ENCODE assay signal across 8 mouse cellular contexts in genomic region chr7:13037366-13037765, GRCm38 (mm10). TPM values are rescaled to one million over a fixed set of nuclear protein-coding genes. Genes with fewer than 3 reads are reported as not detected.
A peak's percentile ranks its signal among the peaks of the same experiment; 100 is the strongest.
DNase-seq lines count a peak whose midpoint lies in the region; ATAC-seq and TF ChIP-seq lines count a peak whose summit lies in the region.

No protein-coding gene starts in this region.

- peak overlapping the region; percentile 67 for H3K4me2 ChIP-seq in embryonic facial prominence, embryonic 11.5 days (ENCODE audit: low read depth, low read length)
- peak overlapping the region; percentile 79 for H3K4me2 ChIP-seq in intestine, postnatal 0 days (replicated peaks; ENCODE audit: low read depth)

- H3K9me3 ChIP-seq in ES-Bruce4 (replicated peaks; ENCODE audit: control insufficient read depth, insufficient read depth, low read length, poor library complexity, severe bottlenecking), result no peaks in the 10 kb centered on the region
- H3K9me3 ChIP-seq in embryonic facial prominence, embryonic 11.5 days (replicated peaks; ENCODE audit: control insufficient read depth, low read length), result no peaks in the 10 kb centered on the region
- no peaks in the 10 kb centered on the region for H3K9me3 ChIP-seq in intestine, postnatal 0 days (ENCODE audit: control insufficient read depth)

- DNase-seq in kidney, adult 2 months, result no peak
- no peak for DNase-seq in kidney, adult 9 months
- peak; percentile 49 for DNase-seq in embryonic facial prominence, embryonic 11.5 days (ENCODE audit: low spot score)
- DNase-seq in right cerebral cortex, postnatal 14 days, result peak; percentile 72
- DNase-seq in ovary, adult 18-20 months (ENCODE audit: low spot score), result no peak
- no peak for DNase-seq in thymus, postnatal 4 days

- no peak for TF ChIP-seq CTCF in kidney, adult 2 months (conservative IDR thresholded peaks at IDR 0.05; ENCODE audit: insufficient read depth, insufficient read length, low read depth, low read length)
- TF ChIP-seq CTCF in ES-Bruce4 (IDR thresholded peaks at IDR 0.05; ENCODE audit: low read depth, low read length), result no peak
- no peak for TF ChIP-seq CTCF in intestine, postnatal 0 days (IDR thresholded peaks at IDR 0.05; ENCODE audit: low read depth)

- peak overlapping the region; percentile 92 for H3K27ac ChIP-seq in kidney, adult 2 months (ENCODE audit: insufficient read depth, low read depth, low read length)
- peak overlapping the region; percentile 55 for H3K27ac ChIP-seq in ES-Bruce4 (ENCODE audit: insufficient read depth, low read length)
- H3K27ac ChIP-seq in embryonic facial prominence, embryonic 11.5 days (replicated peaks; ENCODE audit: low read depth, low read length), result peak overlapping the region; percentile 97
- H3K27ac ChIP-seq in intestine, postnatal 0 days (ENCODE audit: low read depth, low read length), result peak overlapping the region; percentile 99

- peak overlapping the region; percentile 78 for H3K9ac ChIP-seq in ES-Bruce4 (ENCODE audit: low read depth, poor library complexity, severe bottlenecking)
- peak overlapping the region; percentile 97 for H3K9ac ChIP-seq in embryonic facial prominence, embryonic 11.5 days (replicated peaks; ENCODE audit: low read length)
- peak overlapping the region; percentile 96 for H3K9ac ChIP-seq in intestine, postnatal 0 days (ENCODE audit: low read depth, low read length)

- ATAC-seq in embryonic facial prominence, embryonic 11.5 days (replicated peaks; ENCODE audit: insufficient number of reproducible peaks, low FRiP score, low TSS enrichment, low read depth), result no peak
- peak; percentile 22 for ATAC-seq in intestine, postnatal 0 days

- under 1% methylated on average over 29 of the region's 33 CpGs for WGBS in kidney, adult 2 months
- under 1% methylated on average over 32 of the region's 33 CpGs for WGBS in embryonic facial prominence, embryonic 11.5 days
- under 1% methylated on average over 32 of the region's 33 CpGs for WGBS in intestine, postnatal 0 days

- no peaks in the 10 kb centered on the region for H3K36me3 ChIP-seq in kidney, adult 2 months (ENCODE audit: control insufficient read depth, insufficient read depth, low read length)
- H3K36me3 ChIP-seq in ES-Bruce4 (ENCODE audit: control insufficient read depth, insufficient read depth, low read length, poor library complexity, severe bottlenecking), result peaks cover 16% of the 10 kb centered on the region; the same call in 1 of the 2 replicates
- peaks cover 5% of the 10 kb centered on the region; the same call in 1 of the 2 replicates for H3K36me3 ChIP-seq in embryonic facial prominence, embryonic 11.5 days (replicated peaks; ENCODE audit: control insufficient read depth, insufficient read depth, low read depth, low read length)
- peaks cover 13% of the 10 kb centered on the region; the same call in 1 of the 2 replicates for H3K36me3 ChIP-seq in intestine, postnatal 0 days (ENCODE audit: control insufficient read depth, insufficient read depth)

- peak overlapping the region; percentile 86 for H3K4me3 ChIP-seq in kidney, adult 2 months (ENCODE audit: insufficient read depth, low read depth, low read length)
- H3K4me3 ChIP-seq in ES-Bruce4 (ENCODE audit: low read depth, low read length), result peak overlapping the region; percentile 82
- peak overlapping the region; percentile 79 for H3K4me3 ChIP-seq in embryonic facial prominence, embryonic 11.5 days (ENCODE audit: low read depth, low read length)
- H3K4me3 ChIP-seq in intestine, postnatal 0 days (ENCODE audit: low read depth, low read length), result peak overlapping the region; percentile 81

- no peaks in the 10 kb centered on the region for H3K27me3 ChIP-seq in kidney, adult 2 months (replicated peaks; ENCODE audit: control insufficient read depth, insufficient read depth, low read length)
- no peaks in the 10 kb centered on the region for H3K27me3 ChIP-seq in ES-Bruce4 (ENCODE audit: control insufficient read depth, insufficient read depth, low read length, poor library complexity, severe bottlenecking)
- H3K27me3 ChIP-seq in embryonic facial prominence, embryonic 11.5 days (ENCODE audit: control insufficient read depth, insufficient read depth, low read length), result peaks cover 6% of the 10 kb centered on the region; the same call in 1 of the 2 replicates
- H3K27me3 ChIP-seq in intestine, postnatal 0 days (replicated peaks; ENCODE audit: control insufficient read depth, insufficient read depth, low read length), result no peaks in the 10 kb centered on the region

- TF ChIP-seq POLR2A in kidney, adult 2 months (IDR thresholded peaks at IDR 0.05; ENCODE audit: low read depth, low read length), result no peak
- no peak for TF ChIP-seq POLR2A in ES-Bruce4 (IDR thresholded peaks at IDR 0.05; ENCODE audit: insufficient read depth, low read length)

- no peak for TF ChIP-seq EP300 in ES-Bruce4 (IDR thresholded peaks at IDR 0.05; ENCODE audit: insufficient read depth, low read depth, low read length)

- peaks cover 20% of the 10 kb centered on the region; the same call in 1 of the 2 replicates for H3K4me1 ChIP-seq in kidney, adult 2 months (ENCODE audit: control insufficient read depth, insufficient read depth, low read length)
- no peaks in the 10 kb centered on the region for H3K4me1 ChIP-seq in ES-Bruce4 (ENCODE audit: control insufficient read depth, insufficient read depth, low read length)
- H3K4me1 ChIP-seq in embryonic facial prominence, embryonic 11.5 days (ENCODE audit: control insufficient read depth, insufficient read depth, low read length), result peaks cover 3% of the 10 kb centered on the region
- 0 out of 2 replicates have a peak, but pooled peaks cover 6% of the 10 kb centered on the region for H3K4me1 ChIP-seq in intestine, postnatal 0 days (replicated peaks; ENCODE audit: control insufficient read depth, insufficient read depth, low read length)

RNA-seq across cellular contexts. Expression of gene Ube2m, which starts 0.7 kb away (rescaled TPM):
- polyA plus RNA-seq in kidney, adult 2 months (2012; rRNA removed), result 231 and 249 TPM in 2 replicates
- 195 and 239 TPM in 2 replicates for polyA plus RNA-seq in ES-Bruce4 (2011; ENCODE audit: insufficient read depth, insufficient read length, low read depth, missing spikeins)
- 172 and 177 TPM in 2 replicates for polyA plus RNA-seq in embryonic facial prominence, embryonic 11.5 days (2014; fragmentation: Nextera tagmentation; extraction: Ambion mirVana)
- polyA plus RNA-seq in intestine, postnatal 0 days (2015; fragmentation: Nextera tagmentation; extraction: Ambion mirVana), result 96.8 and 107 TPM in 2 replicates

RNA-seq across cellular contexts. Expression of gene Chmp2a, which starts 2.8 kb away (rescaled TPM):
- 103 and 134 TPM in 2 replicates for polyA plus RNA-seq in kidney, adult 2 months (2012; rRNA removed)
- polyA plus RNA-seq in ES-Bruce4 (2011; ENCODE audit: insufficient read depth, insufficient read length, low read depth, missing spikeins), result 153 and 159 TPM in 2 replicates
- polyA plus RNA-seq in embryonic facial prominence, embryonic 11.5 days (2014; fragmentation: Nextera tagmentation; extraction: Ambion mirVana), result 107 and 116 TPM in 2 replicates
- polyA plus RNA-seq in intestine, postnatal 0 days (2015; fragmentation: Nextera tagmentation; extraction: Ambion mirVana), result 323 and 329 TPM in 2 replicates

RNA-seq across cellular contexts. Expression of gene Mzf1, which starts 17.2 kb away (rescaled TPM):
- polyA plus RNA-seq in kidney, adult 2 months (2012; rRNA removed), result 1.3 and 1.8 TPM in 2 replicates
- polyA plus RNA-seq in ES-Bruce4 (2011; ENCODE audit: insufficient read depth, insufficient read length, low read depth, missing spikeins), result 0.90 and 0.93 TPM in 2 replicates
- polyA plus RNA-seq in embryonic facial prominence, embryonic 11.5 days (2014; fragmentation: Nextera tagmentation; extraction: Ambion mirVana), result 1.2 and 1.6 TPM in 2 replicates
- polyA plus RNA-seq in intestine, postnatal 0 days (2015; fragmentation: Nextera tagmentation; extraction: Ambion mirVana), result 0.83 and 1.1 TPM in 2 replicates

RNA-seq across cellular contexts. Expression of gene Zbtb45, which starts 27.5 kb away (rescaled TPM):
- 14.1 and 15.0 TPM in 2 replicates for polyA plus RNA-seq in kidney, adult 2 months (2012; rRNA removed)
- 14.0 and 22.7 TPM in 2 replicates for polyA plus RNA-seq in ES-Bruce4 (2011; ENCODE audit: insufficient read depth, insufficient read length, low read depth, missing spikeins)
- polyA plus RNA-seq in embryonic facial prominence, embryonic 11.5 days (2014; fragmentation: Nextera tagmentation; extraction: Ambion mirVana), result 22.6 and 22.9 TPM in 2 replicates
- polyA plus RNA-seq in intestine, postnatal 0 days (2015; fragmentation: Nextera tagmentation; extraction: Ambion mirVana), result 11.2 and 11.6 TPM in 2 replicates

RNA-seq across cellular contexts. Expression of gene Trim28, which starts 38.5 kb away (rescaled TPM):
- 186 and 191 TPM in 2 replicates for polyA plus RNA-seq in kidney, adult 2 months (2012; rRNA removed)
- 1,087 and 1,151 TPM in 2 replicates for polyA plus RNA-seq in ES-Bruce4 (2011; ENCODE audit: insufficient read depth, insufficient read length, low read depth, missing spikeins)
- 525 and 526 TPM in 2 replicates for polyA plus RNA-seq in embryonic facial prominence, embryonic 11.5 days (2014; fragmentation: Nextera tagmentation; extraction: Ambion mirVana)
- polyA plus RNA-seq in intestine, postnatal 0 days (2015; fragmentation: Nextera tagmentation; extraction: Ambion mirVana), result 82.8 and 85.3 TPM in 2 replicates

Comparison
In these comparisons a context has a peak if more than half of its experiments do, and no peak if none do; other contexts are left out.
1. DNase-seq: peak in embryonic facial prominence, embryonic 11.5 days (single experiment) and right cerebral cortex, postnatal 14 days (single experiment); none in kidney, adult 2 months (single experiment), kidney, adult 9 months (single experiment), ovary, adult 18-20 months (single experiment) and thymus, postnatal 4 days (single experiment).
2. Peak in every context shown above with its lines, with median percentiles within 50 percentile points of each other: H3K27ac ChIP-seq, H3K4me3 ChIP-seq and H3K9ac ChIP-seq.